Mouse (Mus musculus) G1E (cell line): ENCODE results near the gene Fkbp7.

ENCODE experiments used
- CTCF ChIP-seq: IDR thresholded peaks from 2 replicates; pipeline ENCODE4 v1.5.1; 2012; ENCODE audit warnings: low read depth, low read length, inconsistent platforms, mixed read lengths
- GATA1 ChIP-seq: IDR thresholded peaks from 2 replicates; pipeline ENCODE4 v1.6.1; 2012; ENCODE audit warnings: borderline replicate concordance, low read length, inconsistent platforms, mixed read lengths
- GATA2 ChIP-seq: IDR thresholded peaks from 2 replicates; pipeline ENCODE4 v1.6.1; 2012; ENCODE audit warnings: low read depth, low read length, inconsistent platforms, borderline replicate concordance
- POLR2AphosphoS5 ChIP-seq: IDR thresholded peaks from 2 replicates; pipeline ENCODE4 v1.6.1; 2012; ENCODE audit warnings: low read depth, low read length, inconsistent platforms; ENCODE audit not compliant: insufficient replicate concordance
- TAL1 ChIP-seq: conservative IDR thresholded peaks from 2 replicates; pipeline ENCODE4 v1.6.1; 2012; ENCODE audit warnings: low read depth, low read length, inconsistent platforms, mixed read lengths

DNA sequence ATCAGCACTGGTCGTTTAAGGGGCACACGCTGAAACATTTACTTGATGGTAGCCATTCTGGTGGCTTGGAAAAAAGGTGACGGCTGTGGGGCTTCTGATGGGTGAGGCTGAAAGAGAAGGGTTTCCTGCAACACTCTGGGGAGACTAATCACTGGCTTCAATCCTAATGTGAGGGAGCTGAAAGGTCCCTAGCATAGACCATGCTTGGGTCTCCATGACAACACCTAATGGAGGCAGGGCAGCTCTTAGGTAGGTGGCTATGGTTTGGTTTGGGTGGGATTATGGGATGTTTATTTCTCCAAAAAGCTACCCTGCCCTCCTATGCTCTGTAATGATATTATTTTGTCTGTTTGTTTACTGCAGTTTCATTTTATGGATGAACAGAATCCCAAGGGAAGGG lies 17.5 kb downstream of the Fkbp7 start:
- no peak for TF ChIP-seq TAL1
- TF ChIP-seq CTCF, result no peak
- TF ChIP-seq GATA2, result no peak
- no peak for TF ChIP-seq GATA1
- no peak for TF ChIP-seq POLR2AphosphoS5
